Mouse (Mus musculus): ENCODE data around the gene Ccdc34. TPM values are rescaled to one million over a fixed set of nuclear protein-coding genes. Genes with fewer than 3 reads are reported as not detected.
A peak's percentile ranks its signal among the peaks of the same experiment; 100 is the strongest.

Gene Ccdc34
- total RNA-seq (2021), result 10 to 100 TPM; 25.8 to 27.3 TPM

GRCm38 (mm10) chr2:110017616-110018505, at the start of gene Ccdc34:
Gene Ccdc34, plus strand, starts transcription at chr2:110017817.
- DNase-seq, result peak; percentile 93

GRCm38 (mm10) chr2:109969381-109969780, 48.2 kb upstream of the Ccdc34 start:
- no peak for DNase-seq

DNA sequence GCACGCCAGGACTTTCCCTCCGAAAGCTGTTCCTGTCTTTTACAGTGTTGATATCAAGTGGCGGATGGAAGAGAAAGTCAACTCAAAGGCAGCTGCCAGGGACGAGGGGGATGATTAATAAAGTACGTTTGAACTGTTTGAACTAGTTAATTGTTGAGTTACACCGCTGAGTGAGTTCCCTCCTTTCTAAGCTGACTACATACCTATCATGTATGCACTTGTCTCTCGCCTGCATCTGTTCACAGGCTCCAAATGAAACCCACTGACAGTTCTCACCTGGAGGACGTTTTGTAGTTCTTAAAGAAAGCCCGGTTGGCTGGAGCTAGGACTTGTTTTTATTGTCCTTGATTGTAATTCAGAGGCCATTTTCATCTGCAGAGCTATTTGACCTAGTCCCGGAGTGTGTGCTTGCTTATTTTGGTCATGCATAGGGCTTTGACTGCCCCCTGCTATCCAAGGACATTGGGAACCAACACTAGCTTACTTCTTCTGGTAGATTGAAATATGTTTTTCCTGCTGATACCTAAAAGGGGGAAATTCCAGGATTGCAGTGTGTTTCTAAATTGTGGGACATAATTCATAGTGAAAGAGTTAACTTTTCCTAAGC, 47.6 kb upstream of the Ccdc34 start:
- DNase-seq, result no peak

GRCm38 (mm10) chr2:109970744-109971410, 46.7 kb upstream of the Ccdc34 start:
- no peak for DNase-seq

- DNase-seq, result no peak
Observed at GRCm38 (mm10) chr2:109972310-109972709, 45.3 kb upstream of the Ccdc34 start.

GRCm38 (mm10) chr2:109972922-109973321, 44.7 kb upstream of the Ccdc34 start:
- DNase-seq, result no peak

DNA sequence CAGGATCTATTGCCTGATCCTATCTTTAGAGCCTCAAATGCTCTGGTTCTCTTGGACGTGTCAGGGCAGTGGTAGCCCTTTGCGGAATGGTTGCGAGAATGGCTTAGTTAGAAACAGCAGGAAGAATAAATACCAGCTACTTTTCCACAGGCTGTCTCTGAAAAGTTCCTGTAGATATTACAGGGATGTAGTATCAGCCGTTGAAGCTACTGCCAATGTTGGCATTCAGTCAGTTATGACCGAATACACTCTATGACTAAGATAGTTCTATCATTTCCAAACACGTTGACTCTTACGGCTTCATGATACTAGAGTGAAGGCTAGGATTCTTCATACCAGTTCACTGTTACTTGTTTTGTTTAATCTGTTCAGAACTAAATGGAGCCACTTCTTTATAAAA, 42.8 kb upstream of the Ccdc34 start:
- no peak for DNase-seq

- DNase-seq, result no peak
Observed at GRCm38 (mm10) chr2:109976181-109976580, 41.4 kb upstream of the Ccdc34 start.

GRCm38 (mm10) chr2:109977322-109977721, 40.3 kb upstream of the Ccdc34 start:
- DNase-seq, result no peak

DNA sequence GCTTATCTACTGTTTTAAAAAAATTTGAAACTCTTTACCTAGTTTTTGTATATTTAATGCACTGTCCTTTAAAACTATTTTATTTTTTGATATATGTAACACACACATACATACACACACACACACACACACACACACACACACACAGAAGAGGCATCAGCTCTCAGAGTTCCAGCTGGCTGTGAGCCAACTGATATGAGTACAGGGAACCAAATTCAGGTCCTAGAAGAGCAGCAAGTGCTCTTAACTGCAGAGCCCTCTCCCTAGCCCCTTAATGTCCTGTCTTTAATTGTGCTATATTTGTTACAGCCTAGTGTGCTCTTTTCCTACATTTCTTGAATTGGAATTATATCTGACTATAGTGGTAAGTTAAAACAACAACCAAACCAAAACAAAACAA, 38.4 kb upstream of the Ccdc34 start:
- DNase-seq, result peak; percentile 76

DNA sequence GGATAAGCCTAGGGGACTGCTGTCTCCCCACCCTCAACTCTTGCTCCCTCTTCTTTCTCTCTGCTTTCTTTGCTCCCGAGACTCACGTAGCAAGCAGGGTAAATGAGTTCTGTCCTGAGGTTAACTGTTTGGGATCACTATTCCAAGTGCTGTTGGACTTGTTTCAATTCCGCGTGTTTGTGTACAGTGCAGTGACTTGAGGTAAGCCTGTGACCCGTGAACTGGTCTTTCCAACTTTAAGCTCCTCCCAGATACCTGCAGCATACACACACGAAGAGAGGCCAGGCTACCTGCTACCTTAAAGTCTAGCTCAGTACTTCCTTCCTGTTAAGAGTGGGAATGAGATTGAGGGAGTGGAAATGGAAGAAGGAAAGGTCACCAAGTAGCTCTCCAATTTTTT, 34.2 kb upstream of the Ccdc34 start:
- no peak for DNase-seq

- DNase-seq, result no peak
Observed at GRCm38 (mm10) chr2:109984930-109985329, 32.7 kb upstream of the Ccdc34 start.

- DNase-seq, result no peak
Observed at GRCm38 (mm10) chr2:109985560-109985959, 32.1 kb upstream of the Ccdc34 start.

DNA sequence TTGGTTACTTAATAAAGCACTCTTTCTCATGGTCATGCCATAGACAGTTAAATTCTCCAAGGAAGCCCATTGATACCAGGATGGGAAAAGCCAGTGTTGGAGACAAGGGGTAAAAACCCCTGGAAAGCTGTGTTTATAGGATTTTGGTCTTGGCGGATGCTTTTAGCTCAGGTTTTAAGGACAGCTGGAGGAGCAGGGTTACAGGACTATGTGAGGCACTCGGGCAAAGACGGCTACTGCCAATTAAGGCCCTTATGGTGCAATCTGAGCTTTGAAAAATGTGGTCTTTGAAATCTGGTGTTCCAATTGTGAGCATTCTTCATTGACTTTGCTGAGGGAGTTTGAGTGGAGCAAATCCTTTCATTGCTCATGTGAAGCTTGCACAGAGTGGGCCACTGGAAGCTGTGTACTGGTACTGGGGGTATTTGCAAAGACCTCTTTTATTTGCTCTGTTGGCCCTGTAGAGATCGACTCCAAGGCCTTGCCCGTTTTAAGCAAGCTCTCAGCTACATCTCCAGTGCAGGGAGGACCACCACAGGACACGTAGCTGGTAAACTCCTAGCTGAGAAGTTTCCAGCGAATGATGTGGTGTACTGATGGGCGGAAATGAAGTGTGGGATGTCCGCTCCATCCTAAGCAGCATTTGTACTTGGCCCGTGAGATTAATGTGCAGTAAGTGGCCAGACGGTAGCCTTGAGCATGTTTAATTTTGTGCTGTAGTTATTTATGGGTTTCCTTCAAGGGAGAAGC, 31.4 kb upstream of the Ccdc34 start:
- no peak for DNase-seq

GRCm38 (mm10) chr2:109987946-109988345, 29.7 kb upstream of the Ccdc34 start:
- DNase-seq, result no peak

GRCm38 (mm10) chr2:109989196-109989595, 28.4 kb upstream of the Ccdc34 start:
- no peak for DNase-seq

DNA sequence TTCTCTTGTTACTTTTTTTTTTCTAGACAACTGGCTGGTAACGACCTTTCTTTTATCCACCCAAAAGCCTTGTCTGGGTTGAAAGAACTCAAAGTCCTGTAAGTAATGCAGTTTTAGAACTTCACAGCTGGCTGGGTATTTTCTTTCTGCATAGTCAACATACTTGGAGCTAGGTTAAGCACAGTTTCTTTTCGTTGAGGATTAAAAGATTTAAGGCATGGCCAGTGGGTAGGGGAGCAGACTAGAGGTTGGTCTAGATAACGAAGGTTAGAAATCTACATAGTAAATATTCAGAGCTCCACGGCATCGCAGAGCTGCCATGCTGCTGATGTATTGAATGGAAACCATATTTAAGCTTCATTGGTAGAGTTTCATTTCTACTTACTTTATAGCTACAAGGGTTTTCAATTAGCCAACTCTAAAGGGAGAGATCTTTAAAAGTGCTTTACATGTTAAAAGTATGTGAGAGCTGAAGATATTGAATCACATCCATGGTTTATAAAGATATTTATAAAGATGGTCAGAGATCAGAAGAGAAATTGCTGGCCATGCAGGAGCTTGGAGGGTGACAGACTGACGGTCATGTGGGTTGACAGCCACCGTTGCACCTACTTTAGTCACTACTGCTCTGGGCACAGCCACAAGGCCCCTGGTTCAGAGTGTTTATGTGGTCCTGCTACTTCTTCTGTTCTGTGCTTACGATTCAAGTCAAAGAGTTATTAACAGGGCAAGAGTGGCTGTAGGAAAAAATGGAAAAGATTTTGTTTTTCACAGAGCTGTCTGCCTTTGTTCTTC, 27.7 kb upstream of the Ccdc34 start:
- no peak for DNase-seq

GRCm38 (mm10) chr2:109991754-109992153, 25.9 kb upstream of the Ccdc34 start:
- no peak for DNase-seq

DNA sequence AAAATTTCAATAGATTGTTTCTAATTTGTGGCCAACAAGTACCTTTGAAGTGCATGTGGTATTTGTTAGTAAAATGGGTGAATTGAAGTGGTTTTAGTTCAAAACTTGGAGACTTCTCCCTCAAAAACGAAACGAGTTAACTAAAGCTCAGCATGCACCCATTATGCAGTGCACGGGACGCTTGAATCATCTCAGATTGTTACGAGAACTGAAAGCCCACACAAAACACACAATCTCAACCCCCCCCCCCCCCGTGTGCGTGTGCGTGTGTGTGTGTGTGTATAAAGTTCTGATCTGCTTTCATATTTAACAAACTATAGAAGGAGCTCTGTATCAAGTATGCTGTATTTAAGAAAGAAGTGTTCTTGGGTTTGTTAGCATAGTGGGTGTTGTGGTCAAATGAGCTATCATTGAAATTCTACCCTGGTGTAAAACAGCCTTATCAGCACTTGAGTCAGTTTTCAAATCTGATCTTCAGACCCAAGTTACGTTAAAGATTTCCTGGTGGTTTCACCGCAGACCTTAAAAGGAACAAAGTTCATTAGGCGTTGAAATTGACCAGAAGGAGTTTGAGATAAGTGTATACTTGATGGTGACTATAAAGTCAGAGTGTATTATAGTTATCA, 25.1 kb upstream of the Ccdc34 start:
- no peak for DNase-seq

GRCm38 (mm10) chr2:109993404-109993803, 24.2 kb upstream of the Ccdc34 start:
- no peak for DNase-seq

- no peak for DNase-seq
Observed at GRCm38 (mm10) chr2:109995061-109995460, 22.6 kb upstream of the Ccdc34 start.

Data from heart, postnatal 4 days (tissue).